Mouse (Mus musculus) heart, embryonic 11.5 days (tissue): Measurements from ENCODE around the gene Slc6a18. TPM values are rescaled to one million over a fixed set of nuclear protein-coding genes. Genes with fewer than 3 reads are reported as not detected.

Experiments used
- ATAC-seq: fragments of 200-750 bp; cut with Nextera tagmentation; replicated peaks from 2 replicates; pipeline ENCODE4 v1.8.0; 2017; ENCODE audit warnings: moderate library complexity; ENCODE audit not compliant: insufficient number of reproducible peaks, low FRiP score, low TSS enrichment
- H3K27ac ChIP-seq: fragments of 300-500 bp; sonication (generic); 2 replicates; pipeline ENCODE4 v1.5.1; 2014; ENCODE audit warnings: mild to moderate bottlenecking, low read depth, low read length
- H3K27me3 ChIP-seq: fragments of 300-500 bp; sonication (generic); 2 replicates; pipeline ENCODE4 v1.6.1; 2014; ENCODE audit warnings: mild to moderate bottlenecking, low read length, mixed read lengths; ENCODE audit not compliant: control insufficient read depth, insufficient read depth
- H3K36me3 ChIP-seq: fragments of 300-500 bp; sonication (generic); 2 replicates; pipeline ENCODE4 v1.6.1; 2014; ENCODE audit warnings: mild to moderate bottlenecking, low read length, moderate library complexity, mixed read lengths; ENCODE audit not compliant: control insufficient read depth, insufficient read depth
- H3K4me1 ChIP-seq: fragments of 300-500 bp; sonication (generic); 2 replicates; pipeline ENCODE4 v1.6.1; 2014; ENCODE audit warnings: low read length; ENCODE audit not compliant: control insufficient read depth, insufficient read depth
- H3K4me2 ChIP-seq: fragments of 300-500 bp; sonication (generic); 2 replicates; pipeline ENCODE4 v1.6.1; 2014; ENCODE audit warnings: mild to moderate bottlenecking, moderate library complexity
- H3K4me3 ChIP-seq: fragments of 300-500 bp; sonication (generic); 2 replicates; pipeline ENCODE4 v1.5.1; 2014; ENCODE audit warnings: low read depth, low read length
- H3K9ac ChIP-seq: fragments of 300-500 bp; sonication (generic); 2 replicates; pipeline ENCODE4 v1.6.1; 2014; ENCODE audit warnings: mild to moderate bottlenecking, low read depth, low read length, moderate library complexity
- H3K9me3 ChIP-seq: fragments of 300-500 bp; sonication (generic); replicated peaks from 2 replicates; pipeline ENCODE4 v1.6.1; 2016; ENCODE audit warnings: low read length; ENCODE audit not compliant: control insufficient read depth
- WGBS: fragments of 180-500 bp; shearing (Covaris S2); extraction: QIAGEN DNeasy Blood & Tissue Kit; methylation state at CpG from one replicate; pipeline ENCODE4 v1.1.7; 2014; ENCODE audit not compliant: insufficient replicate concordance; 5-methylcytosine and 5-hydroxymethylcytosine counted together
- polyA plus RNA-seq: library from polyadenylated mRNA; unstranded; fragments of >200 nt; fragmentation: Nextera tagmentation; extraction: Ambion mirVana; gene quantifications from 2 replicates; pipeline ENCODE4 v1.2.1, GENCODE M21; 2014

Gene Slc6a18
- polyA plus RNA-seq, 1 experiment from 2014 or later = not detected

GRCm38 (mm10) chr13:73637826-73638225, 40.0 kb downstream of the Slc6a18 start:
- no peaks in the 10 kb centered on the region for H3K27me3 ChIP-seq
- H3K36me3 ChIP-seq = no peaks in the 10 kb centered on the region
- no peak overlapping the region for H3K9ac ChIP-seq
- H3K9me3 ChIP-seq = no peaks in the 10 kb centered on the region
- no peak for ATAC-seq
- H3K27ac ChIP-seq = no peak overlapping the region
- H3K4me3 ChIP-seq = no peak overlapping the region
- H3K4me2 ChIP-seq = no peak overlapping the region
- H3K4me1 ChIP-seq = no peaks in the 10 kb centered on the region
- 74% methylated on average over 5 of the region's 6 CpGs for WGBS

GRCm38 (mm10) chr13:73631837-73632236, 46.0 kb downstream of the Slc6a18 start:
- no peak for ATAC-seq
- Histone ChIP-seq H3K9me3 (no peaks in the 10 kb centered on the region), H3K27ac (no peak overlapping the region), H3K4me3 (no peak overlapping the region), H3K27me3 (no peaks in the 10 kb centered on the region), H3K4me2 (no peak overlapping the region), H3K36me3 (no peaks in the 10 kb centered on the region), H3K4me1 (peaks cover 8% of the 10 kb centered on the region), H3K9ac (no peak overlapping the region)
- WGBS = 83% methylated on average over 3 of the region's 3 CpGs

- WGBS = 81% methylated on average over 11 of the region's 11 CpGs
- peaks cover 11% of the 10 kb centered on the region for H3K4me1 ChIP-seq
- no peak overlapping the region for H3K4me3 ChIP-seq
- no peak overlapping the region for H3K4me2 ChIP-seq
- ATAC-seq = no peak
- H3K27me3 ChIP-seq = no peaks in the 10 kb centered on the region
- no peak overlapping the region for H3K9ac ChIP-seq
- H3K9me3 ChIP-seq = no peaks in the 10 kb centered on the region
- no peaks in the 10 kb centered on the region for H3K36me3 ChIP-seq
- H3K27ac ChIP-seq = no peak overlapping the region
Observed at GRCm38 (mm10) chr13:73628586-73629113, 49.2 kb downstream of the Slc6a18 start.

- peak within 1 kb of the TSS; percentile 64 for H3K4me3 ChIP-seq
- H3K9ac ChIP-seq = peak within 1 kb of the TSS; percentile 80
- ATAC-seq = peak; percentile 48
- no peaks in the 10 kb centered on the region for H3K9me3 ChIP-seq
- WGBS = 11% methylated on average over 47 of the region's 47 CpGs
- H3K27ac ChIP-seq = no peak within 1 kb of the TSS
- peak within 1 kb of the TSS; percentile 96 for H3K4me2 ChIP-seq
- peaks cover 11% of the 10 kb centered on the region for H3K4me1 ChIP-seq
- H3K36me3 ChIP-seq = peaks cover 3% of the 10 kb centered on the region; the same call in 1 of the 2 replicates
- H3K27me3 ChIP-seq = no peaks in the 10 kb centered on the region
Observed at GRCm38 (mm10) chr13:73626745-73627549, 50.9 kb downstream of the Slc6a18 start, which contains the start of gene Tert. Gene Tert, plus strand, starts transcription at chr13:73626911.

- ATAC-seq = 0 out of 2 replicates have a peak, but pooled peaks have one; percentile 3
- Histone ChIP-seq H3K9me3 (no peaks in the 10 kb centered on the region), H3K4me1 (peaks cover 11% of the 10 kb centered on the region), H3K27me3 (no peaks in the 10 kb centered on the region), H3K4me2 (peak overlapping the region; percentile 96), H3K27ac (no peak overlapping the region), H3K9ac (peak overlapping the region; percentile 80), H3K4me3 (peak overlapping the region; percentile 64), H3K36me3 (peaks cover 3% of the 10 kb centered on the region)
- WGBS = 46% methylated on average over 6 of the region's 6 CpGs
Observed at GRCm38 (mm10) chr13:73626410-73626744, 51.4 kb downstream of the Slc6a18 start.

- peaks cover 40% of the 10 kb centered on the region for H3K36me3 ChIP-seq
Observed at GRCm38 (mm10) chr13:73620637-73621036, 57.2 kb downstream of the Slc6a18 start.

GRCm38 (mm10) chr13:73618406-73618805, 59.4 kb downstream of the Slc6a18 start:
- Histone ChIP-seq H3K27me3 (no peaks in the 10 kb centered on the region), H3K4me2 (no peak overlapping the region), H3K36me3 (peaks cover 51% of the 10 kb centered on the region), H3K9me3 (no peaks in the 10 kb centered on the region), H3K27ac (no peak overlapping the region), H3K9ac (no peak overlapping the region), H3K4me3 (no peak overlapping the region), H3K4me1 (no peaks in the 10 kb centered on the region)
- WGBS = 90% methylated on average over 5 of the region's 5 CpGs
- ATAC-seq = no peak

More at GRCm38 (mm10) chr13:73620637-73621036, 57.2 kb downstream of the Slc6a18 start:
- Histone ChIP-seq H3K4me2 (no peak overlapping the region), H3K27ac (no peak overlapping the region), H3K9ac (no peak overlapping the region), H3K9me3 (no peaks in the 10 kb centered on the region), H3K4me1 (no peaks in the 10 kb centered on the region), H3K27me3 (no peaks in the 10 kb centered on the region), H3K4me3 (no peak overlapping the region)
- WGBS = 67% methylated on average over 6 of the region's 6 CpGs
- no peak for ATAC-seq
